Mouse (Mus musculus) 3T3-L1 (cell line): ENCODE results near the gene Olfr186.
"Not testable (repeated sequence)": the region's sequence is repeated elsewhere in the genome, so short reads cannot be mapped to it uniquely, and the experiment has no call there.

Experiments used
- DNase-seq: peaks from one replicate; pipeline ENCODE4 v3.0.0-alpha.2; 2015; ENCODE audit warnings: low read depth, low spot score

Olfr186 gene

GRCm38 (mm10) chr16:59030191-59030590, at the start of gene Olfr186:
TSS of gene Olfr186 (minus strand) at chr16:59030291.
- no peak for DNase-seq

- DNase-seq, result no peak
Observed at GRCm38 (mm10) chr16:59077905-59078304, 47.8 kb upstream of the Olfr186 start, which contains the start of gene Olfr190. TSS of gene Olfr190 (minus strand) at chr16:59078005.

- no peak for DNase-seq
Observed at GRCm38 (mm10) chr16:59073520-59073919, 43.4 kb upstream of the Olfr186 start.

- DNase-seq, result no peak
Observed at GRCm38 (mm10) chr16:59071755-59072154, 41.7 kb upstream of the Olfr186 start.

GRCm38 (mm10) chr16:59062411-59062810, 32.3 kb upstream of the Olfr186 start:
- not testable (repeated sequence) for DNase-seq

- DNase-seq, result not testable (repeated sequence)
Observed at GRCm38 (mm10) chr16:59049286-59049685, 19.2 kb upstream of the Olfr186 start.

- DNase-seq, result no peak
Observed at GRCm38 (mm10) chr16:59048860-59049259, 18.8 kb upstream of the Olfr186 start.

GRCm38 (mm10) chr16:59047579-59047978, 17.5 kb upstream of the Olfr186 start:
- DNase-seq, result no peak

- no peak for DNase-seq
Observed at GRCm38 (mm10) chr16:59045835-59046234, 15.7 kb upstream of the Olfr186 start.

- DNase-seq, result no peak
Observed at GRCm38 (mm10) chr16:59039710-59040109, 9.6 kb upstream of the Olfr186 start, which contains the start of gene Olfr187. TSS of gene Olfr187 (minus strand) at chr16:59039767.

GRCm38 (mm10) chr16:59013357-59014018, 16.6 kb downstream of the Olfr186 start:
- no peak for DNase-seq

GRCm38 (mm10) chr16:59007146-59007545, 22.9 kb downstream of the Olfr186 start:
- no peak for DNase-seq

GRCm38 (mm10) chr16:58995057-58995456, 35.0 kb downstream of the Olfr186 start, which contains the start of gene Olfr183:
TSS of gene Olfr183 (plus strand) at chr16:58995357.
- DNase-seq, result no peak
